21 mouse cellular contexts compared by ENCODE assay signal in genomic region chr2:77882961-77883360, GRCm38 (mm10).
DNase-seq lines count a peak whose midpoint lies in the region; TF ChIP-seq lines count a peak whose summit lies in the region.
"Had no signal": no experiment of that assay in that cellular context is flagged by ENCODE, and none has a peak within 500 bp of the region (broad histone marks: within the 10 kb centered on the region; RNA-seq: fewer than 3 reads in every experiment).

No protein-coding gene starts in this region.

- H3K79me2 ChIP-seq in heart, adult 2 months (replicated peaks; ENCODE audit: control insufficient read depth, insufficient read depth, low read length) = no peaks in the 10 kb centered on the region

- no peak for TF ChIP-seq POLR2A in heart, adult 2 months (IDR thresholded peaks at IDR 0.05; ENCODE audit: insufficient read depth, low read depth, low read length)

- no peak for TF ChIP-seq EP300 in heart, adult 2 months (IDR thresholded peaks at IDR 0.05; ENCODE audit: insufficient read depth, low read depth, low read length)

- H3K4me1 ChIP-seq in heart, adult 2 months (ENCODE audit: control insufficient read depth, insufficient read depth, low read length) = no peaks in the 10 kb centered on the region
- H3K4me1 ChIP-seq: embryonic facial prominence, embryonic 12.5 days; forebrain, embryonic 13.5 days; forebrain, embryonic 15.5 days had no signal

- intact Hi-C loops in heart, adult 2 months (cut with DNase I) = no loop called here

- H3K27me3 ChIP-seq in heart, adult 2 months (ENCODE audit: control insufficient read depth, insufficient read depth, low read length) = no peaks in the 10 kb centered on the region
- H3K27me3 ChIP-seq: embryonic facial prominence, embryonic 12.5 days; forebrain, embryonic 13.5 days; forebrain, embryonic 15.5 days had no signal

- H3K9ac ChIP-seq in heart, adult 2 months (ENCODE audit: low read depth, low read length) = no peak overlapping the region
- H3K9ac ChIP-seq: embryonic facial prominence, embryonic 12.5 days; forebrain, embryonic 13.5 days; forebrain, embryonic 15.5 days; forebrain, postnatal 0 days had no signal

- no peak overlapping the region for H3K4me3 ChIP-seq in heart, adult 2 months
- H3K4me3 ChIP-seq: embryonic facial prominence, embryonic 10.5 days; embryonic facial prominence, embryonic 12.5 days; forebrain, embryonic 13.5 days; forebrain, embryonic 15.5 days had no signal

- DNase-seq in heart, adult 11 months = peak; percentile 18
- DNase-seq in heart, adult 2 months = no peak
- DNase-seq in 3T3-L1 (ENCODE audit: low read depth, low spot score) = peak; percentile 71
- DNase-seq in c-Kit-negative CD71-positive TER-119-positive erythroid progenitor cells, embryonic 14.5 days (ENCODE audit: low read depth, low spot score) = peak; percentile 8
- peak; percentile 26 for DNase-seq in forelimb bud, embryonic 11.5 days (ENCODE audit: low read depth, low spot score)
- no peak for DNase-seq in urinary bladder, postnatal 10 days (ENCODE audit: low spot score)
- no peak for DNase-seq in left cerebral cortex, adult 18-20 months (ENCODE audit: low spot score in 2 of 2)
- DNase-seq in urinary bladder, postnatal 36 days (ENCODE audit: low spot score in 2 of 2) = no peak
- DNase-seq: adrenal gland, adult 8-10 months; adrenal gland, postnatal 14 days; adrenal gland, postnatal 36 days; cerebellum, adult 11-12 months; cerebellum, adult 2 months; cerebellum, adult 9-10 months; cerebellum, postnatal 10 days; cerebellum, postnatal 25 days; forebrain, postnatal 0 days had no signal

- 89% methylated on average over 4 of the region's 4 CpGs for WGBS in heart, adult 2 months

- TF ChIP-seq CTCF in heart, adult 2 months (IDR thresholded peaks at IDR 0.05) = no peak

- H3K27ac ChIP-seq in heart, adult 2 months = no peak overlapping the region
- H3K27ac ChIP-seq: embryonic facial prominence, embryonic 10.5 days; embryonic facial prominence, embryonic 12.5 days; forebrain, embryonic 13.5 days; forebrain, embryonic 15.5 days had no signal

- H3K36me3 ChIP-seq in heart, adult 2 months (ENCODE audit: control insufficient read depth, insufficient read depth, low read length) = no peaks in the 10 kb centered on the region
- H3K36me3 ChIP-seq: embryonic facial prominence, embryonic 10.5 days; embryonic facial prominence, embryonic 12.5 days; forebrain, embryonic 15.5 days had no signal

Comparison
In these comparisons a context has a peak if more than half of its experiments do, and no peak if none do; other contexts are left out.
1. DNase-seq: peak in heart, adult 11 months (single experiment), 3T3-L1 (single experiment), c-Kit-negative CD71-positive TER-119-positive erythroid progenitor cells, embryonic 14.5 days (single experiment) and forelimb bud, embryonic 11.5 days (single experiment); none in heart, adult 2 months (0 of 2), urinary bladder, postnatal 10 days (single experiment), left cerebral cortex, adult 18-20 months (0 of 2) and urinary bladder, postnatal 36 days (0 of 2).